Mouse (Mus musculus) heart, embryonic 10.5 days (tissue): ENCODE data around the gene Dcst1. TPM values are rescaled to one million over a fixed set of nuclear protein-coding genes. Genes with fewer than 3 reads are reported as not detected.

ENCODE experiments used
- DNase-seq: peaks from one replicate; pipeline ENCODE4 v3.0.0-alpha.2; 2017; ENCODE audit warnings: low spot score
- H3K27ac ChIP-seq: fragments of 300-500 bp; sonication (generic); 2 replicates; pipeline ENCODE4 v1.5.1; 2016; ENCODE audit warnings: mild to moderate bottlenecking
- H3K27me3 ChIP-seq: fragments of 300-500 bp; sonication (generic); 2 replicates; pipeline ENCODE4 v1.6.1; 2016; ENCODE audit warnings: mild to moderate bottlenecking; ENCODE audit not compliant: poor library complexity, insufficient read depth, severe bottlenecking
- H3K36me3 ChIP-seq: fragments of 300-500 bp; sonication (generic); 2 replicates; pipeline ENCODE4 v1.6.1; 2016; ENCODE audit warnings: mild to moderate bottlenecking, moderate library complexity
- H3K4me1 ChIP-seq: fragments of 300-500 bp; sonication (generic); 2 replicates; pipeline ENCODE4 v1.6.1; 2016; ENCODE audit warnings: mild to moderate bottlenecking
- H3K4me3 ChIP-seq: fragments of 300-500 bp; sonication (generic); 2 replicates; pipeline ENCODE4 v1.5.1; 2016; ENCODE audit warnings: mild to moderate bottlenecking, moderate library complexity
- H3K9me3 ChIP-seq: fragments of 300-500 bp; sonication (generic); 2 replicates; pipeline ENCODE4 v1.6.1; 2016; ENCODE audit warnings: mild to moderate bottlenecking, moderate library complexity
- WGBS: fragments of 180-500 bp; shearing (Covaris S2); methylation state at CpG from one replicate; pipeline ENCODE4 v1.1.7; 2016; 5-methylcytosine and 5-hydroxymethylcytosine counted together
- polyA plus RNA-seq: library from polyadenylated mRNA; unstranded; fragments of >200 nt; fragmentation: Nextera tagmentation; extraction: Ambion mirVana; gene quantifications from 2 replicates; pipeline ENCODE4 v1.2.1, GENCODE M21; 2016

The Dcst1 gene
- polyA plus RNA-seq, 1 experiment from 2014 or later = 0.10 TPM

DNA sequence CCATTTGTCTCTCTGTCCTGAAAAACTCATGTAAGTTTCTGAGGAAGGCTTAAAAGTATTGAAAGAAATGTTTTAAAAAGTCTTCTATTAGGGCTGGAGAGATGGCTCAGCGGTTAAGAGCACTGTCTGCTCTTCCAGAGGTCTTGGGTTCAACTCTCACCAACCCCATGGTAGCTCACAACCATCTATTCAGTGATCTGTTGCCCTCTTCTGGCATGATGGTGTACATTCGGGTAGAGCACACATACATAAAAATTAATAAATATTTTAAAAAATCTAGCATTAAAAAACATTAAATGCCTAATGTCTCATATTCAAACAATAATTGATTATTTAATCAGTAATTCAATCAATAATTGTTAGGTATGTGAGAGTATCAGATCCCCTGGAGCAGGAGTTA, 64.5 kb downstream of the Dcst1 start:
- Histone ChIP-seq H3K27me3 (no peaks in the 10 kb centered on the region), H3K4me3 (no peak overlapping the region)
- 61% methylated on average over 2 of the region's 2 CpGs for WGBS

More for the DNA sequence above, 64.5 kb downstream of the Dcst1 start:
- H3K27ac ChIP-seq = no peak overlapping the region
- peaks cover 9% of the 10 kb centered on the region; the same call in 1 of the 2 replicates for H3K4me1 ChIP-seq
- DNase-seq = no peak
- H3K36me3 ChIP-seq = no peaks in the 10 kb centered on the region
- no peaks in the 10 kb centered on the region for H3K9me3 ChIP-seq

Other genes with a start within 250 kb of the Dcst1 start
- gene Pklr, start 229.1 kb downstream of the Dcst1 start, polyA plus RNA-seq = 12.4 and 14.7 TPM in 2 replicates
- 0.77 and 0.85 TPM in 2 replicates for gene Hcn3, start 205.1 kb downstream of the Dcst1 start, polyA plus RNA-seq
- 18.4 and 32.2 TPM in 2 replicates for gene Clk2, start 200.5 kb downstream of the Dcst1 start, polyA plus RNA-seq
- gene Scamp3, start 187.8 kb downstream of the Dcst1 start, polyA plus RNA-seq = 104 and 115 TPM in 2 replicates
- 16.4 and 21.0 TPM in 2 replicates for gene Fam189b, start 182.1 kb downstream of the Dcst1 start, polyA plus RNA-seq
- gene Gba, start 162.3 kb downstream of the Dcst1 start, polyA plus RNA-seq = 44.2 and 44.6 TPM in 2 replicates
- 18.1 and 20.0 TPM in 2 replicates for gene Thbs3, start 150.1 kb downstream of the Dcst1 start, polyA plus RNA-seq
- gene Mtx1, start 138.2 kb downstream of the Dcst1 start, polyA plus RNA-seq = 179 and 204 TPM in 2 replicates
- gene Muc1, start 136.2 kb downstream of the Dcst1 start, polyA plus RNA-seq = 0.11 and 0.16 TPM in 2 replicates
- gene Krtcap2, start 119.3 kb downstream of the Dcst1 start, polyA plus RNA-seq = 244 and 260 TPM in 2 replicates
- 0.79 and 1.9 TPM in 2 replicates for gene Trim46, start 118.9 kb downstream of the Dcst1 start, polyA plus RNA-seq
- gene Dpm3, start 105.9 kb downstream of the Dcst1 start, polyA plus RNA-seq = 76.7 and 86.0 TPM in 2 replicates
- 39.9 and 42.4 TPM in 2 replicates for gene Slc50a1, start 94.7 kb downstream of the Dcst1 start, polyA plus RNA-seq
- gene Efna1, start 84.1 kb downstream of the Dcst1 start, polyA plus RNA-seq = 32.0 and 37.7 TPM in 2 replicates
- gene Efna3, start 42.3 kb downstream of the Dcst1 start, polyA plus RNA-seq = 0.71 and 2.5 TPM in 2 replicates
- gene Efna4, start 27.2 kb downstream of the Dcst1 start, polyA plus RNA-seq = 10.6 and 19.3 TPM in 2 replicates
- 41.9 and 49.0 TPM in 2 replicates for gene Adam15, start 15.3 kb downstream of the Dcst1 start, polyA plus RNA-seq
- gene Dcst2, start 3.3 kb downstream of the Dcst1 start, polyA plus RNA-seq = 0.05 TPM in 1 of 2 replicates, not detected in the other
- 1.4 and 1.9 TPM in 2 replicates for gene Zbtb7b, start 29.5 kb upstream of the Dcst1 start, polyA plus RNA-seq
- not detected in 2 replicates for gene Lenep, start 37.5 kb upstream of the Dcst1 start, polyA plus RNA-seq
- 30.7 and 40.3 TPM in 2 replicates for gene Flad1, start 46.6 kb upstream of the Dcst1 start, polyA plus RNA-seq
- 465 and 589 TPM in 2 replicates for gene Cks1b, start 53.1 kb upstream of the Dcst1 start, polyA plus RNA-seq
- 72.2 and 79.5 TPM in 2 replicates for gene Shc1, start 53.2 kb upstream of the Dcst1 start, polyA plus RNA-seq
- gene Pygo2, start 65.0 kb upstream of the Dcst1 start, polyA plus RNA-seq = 28.2 and 35.9 TPM in 2 replicates
- 46.5 and 68.4 TPM in 2 replicates for gene Pbxip1, start 71.5 kb upstream of the Dcst1 start, polyA plus RNA-seq
- 64.3 and 70.4 TPM in 2 replicates for gene Pmvk, start 89.3 kb upstream of the Dcst1 start, polyA plus RNA-seq
- gene Kcnn3, start 154.9 kb upstream of the Dcst1 start, polyA plus RNA-seq = 0.58 and 1.1 TPM in 2 replicates